Mouse (Mus musculus) layer of hippocampus, postnatal 14 days (tissue): ENCODE data around the gene Ccdc97. TPM values are rescaled to one million over a fixed set of nuclear protein-coding genes. Genes with fewer than 3 reads are reported as not detected.
"Not testable (repeated sequence)": the region's sequence is repeated elsewhere in the genome, so short reads cannot be mapped to it uniquely, and the experiment has no call there.

ENCODE experiments used
- DNase-seq, 2 experiments: peaks; one replicate each; pipeline ENCODE4 v3.0.0; 2021 to 2022; ENCODE audit warnings: low spot score in 2 of 2, mixed read lengths in 1 of 2
- total RNA-seq, 2 experiments: library from RNA; stranded (reverse); gene quantifications; 2 replicates each; pipeline ENCODE4 v1.2.3; 2021

Gene Ccdc97
- total RNA-seq, 2 experiments from 2014 or later, result 50.1 to 50.5 TPM

- not testable (repeated sequence) for DNase-seq
Observed at GRCm38 (mm10) chr7:25721776-25722175, 2.9 kb upstream of the Ccdc97 start.

- DNase-seq, result no peak
Observed at GRCm38 (mm10) chr7:25720760-25721159, 1.9 kb upstream of the Ccdc97 start.

DNA sequence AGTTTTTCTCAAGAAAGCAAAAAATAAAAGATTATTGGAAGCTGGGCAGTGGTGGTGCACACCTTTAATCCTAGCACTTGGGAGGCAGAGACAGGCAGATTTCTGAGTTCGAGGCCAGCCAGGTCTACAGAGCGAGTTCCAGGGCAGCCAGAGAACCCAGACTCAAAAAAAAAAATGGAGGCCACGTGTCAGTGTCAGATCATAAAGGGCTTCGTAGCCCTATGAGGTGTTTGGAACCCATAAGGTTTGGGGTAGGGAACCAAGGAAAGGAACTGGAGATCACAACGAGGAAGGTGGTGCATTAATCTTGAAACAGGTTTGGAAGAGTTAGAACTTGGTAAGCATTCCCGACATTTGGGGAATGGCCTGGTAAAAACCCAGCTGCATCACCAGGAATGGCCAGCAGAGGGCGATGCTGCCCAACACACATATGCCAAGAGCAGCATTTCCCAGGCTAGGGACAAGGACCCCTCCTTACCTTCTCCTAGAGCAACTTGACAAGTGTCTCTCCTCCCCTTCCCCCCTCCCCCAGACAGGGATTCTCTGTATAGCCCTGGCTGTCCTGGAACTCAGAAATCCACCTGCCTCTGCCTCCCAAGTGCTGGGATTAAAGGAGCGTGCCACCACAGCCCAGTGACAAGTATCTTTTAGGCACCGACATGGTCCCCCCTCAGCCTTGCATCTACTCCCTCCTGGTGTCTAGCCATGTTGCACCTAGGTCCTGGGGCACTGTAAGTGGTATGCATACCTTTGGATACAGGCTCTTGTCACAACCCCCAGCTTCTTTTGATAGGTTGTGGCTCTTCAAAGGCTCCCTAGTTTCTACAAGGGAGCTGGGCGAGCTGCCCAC, 1.1 kb upstream of the Ccdc97 start:
- peak; percentile 77 to 82 for DNase-seq

DNA sequence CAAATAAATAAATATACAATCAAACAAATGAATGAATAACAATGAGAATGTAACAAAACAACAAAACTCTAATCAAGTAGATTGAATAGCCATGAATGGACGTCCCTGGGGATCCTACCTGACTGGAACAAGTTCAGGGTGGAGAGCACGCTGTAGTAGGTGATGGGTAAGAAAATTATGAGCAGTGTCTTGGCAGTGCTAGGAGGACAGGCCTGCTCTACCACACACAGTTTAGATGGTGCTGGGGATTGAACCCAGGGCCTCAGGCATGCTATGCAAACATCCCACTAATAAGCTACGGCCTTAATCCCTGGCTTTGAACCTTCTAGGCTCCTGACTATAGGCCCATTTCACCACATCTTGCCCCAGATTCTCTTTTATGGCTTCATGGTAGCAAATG, 1.4 kb downstream of the Ccdc97 start:
- no peak for DNase-seq

DNA sequence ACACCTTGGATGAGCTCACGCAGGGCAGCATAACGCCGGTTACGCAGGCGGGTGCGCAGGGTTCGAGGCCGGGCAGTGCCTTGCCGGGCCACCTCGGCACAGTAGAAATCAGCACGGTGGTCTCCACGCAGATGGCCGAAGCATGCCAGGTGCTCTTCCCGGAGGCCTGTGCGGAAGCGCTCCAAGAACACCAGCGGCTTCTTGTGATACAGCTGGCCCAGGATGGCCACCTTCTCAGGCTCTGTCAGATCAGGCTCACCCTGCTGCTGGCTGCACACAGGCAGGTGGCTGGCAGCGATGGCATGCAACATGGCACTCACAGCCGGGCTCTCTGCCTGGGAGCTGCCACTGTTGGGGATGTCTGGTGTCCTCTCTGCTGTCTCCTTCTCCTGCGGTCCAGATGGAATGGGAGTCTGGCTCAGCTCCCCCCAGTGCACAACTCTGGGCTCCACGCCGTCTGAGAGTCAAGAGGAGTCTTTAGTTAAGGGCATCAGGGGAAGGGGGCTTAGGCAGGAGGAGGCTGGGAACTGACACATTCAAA, 3.1 kb downstream of the Ccdc97 start:
- DNase-seq, result peak; percentile 62 to 70

DNA sequence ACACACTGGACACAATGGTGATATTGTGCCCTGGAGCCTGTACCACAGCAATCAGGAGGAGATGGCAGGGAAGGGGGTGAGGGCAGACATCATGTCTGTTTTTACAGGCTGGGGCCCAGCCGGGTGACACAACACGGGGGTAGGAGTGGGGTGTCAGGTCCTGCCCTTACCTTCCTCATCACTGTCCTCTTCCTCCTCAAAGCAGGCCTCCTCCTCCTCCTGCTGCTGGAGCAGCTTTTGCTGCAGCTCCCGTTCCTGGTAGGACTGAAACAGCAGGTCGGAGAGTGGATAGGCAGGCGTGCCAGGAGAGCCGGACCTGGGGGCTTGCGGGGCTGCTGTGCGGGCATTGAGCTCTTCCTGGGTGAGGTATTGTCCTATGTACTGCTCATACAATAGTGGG, 4.3 kb downstream of the Ccdc97 start:
- DNase-seq, result no peak

DNA sequence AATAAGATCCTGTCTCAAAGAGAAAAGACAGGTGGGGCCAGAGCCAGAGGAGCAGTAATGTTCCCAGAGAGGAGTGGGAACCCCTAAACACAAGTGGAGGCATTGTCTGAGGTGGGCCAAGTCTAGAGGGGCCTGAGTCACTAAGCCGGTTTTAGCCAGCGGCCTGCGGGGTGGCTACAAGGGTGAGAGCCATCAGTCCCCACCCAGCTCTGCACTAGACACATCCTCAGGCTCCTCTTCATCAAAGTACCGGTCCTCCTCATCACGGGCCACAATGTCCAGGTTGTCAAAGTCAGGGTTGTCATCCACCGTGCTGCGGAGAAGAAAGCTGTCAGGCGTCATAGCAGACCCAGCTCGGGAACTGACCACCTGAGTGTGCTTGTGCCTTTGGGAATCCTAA, 6.1 kb downstream of the Ccdc97 start:
- no peak for DNase-seq

GRCm38 (mm10) chr7:25711731-25712197, 7.1 kb downstream of the Ccdc97 start:
- DNase-seq, result no peak

GRCm38 (mm10) chr7:25711165-25711564, 7.7 kb downstream of the Ccdc97 start:
- DNase-seq, result no peak

DNA sequence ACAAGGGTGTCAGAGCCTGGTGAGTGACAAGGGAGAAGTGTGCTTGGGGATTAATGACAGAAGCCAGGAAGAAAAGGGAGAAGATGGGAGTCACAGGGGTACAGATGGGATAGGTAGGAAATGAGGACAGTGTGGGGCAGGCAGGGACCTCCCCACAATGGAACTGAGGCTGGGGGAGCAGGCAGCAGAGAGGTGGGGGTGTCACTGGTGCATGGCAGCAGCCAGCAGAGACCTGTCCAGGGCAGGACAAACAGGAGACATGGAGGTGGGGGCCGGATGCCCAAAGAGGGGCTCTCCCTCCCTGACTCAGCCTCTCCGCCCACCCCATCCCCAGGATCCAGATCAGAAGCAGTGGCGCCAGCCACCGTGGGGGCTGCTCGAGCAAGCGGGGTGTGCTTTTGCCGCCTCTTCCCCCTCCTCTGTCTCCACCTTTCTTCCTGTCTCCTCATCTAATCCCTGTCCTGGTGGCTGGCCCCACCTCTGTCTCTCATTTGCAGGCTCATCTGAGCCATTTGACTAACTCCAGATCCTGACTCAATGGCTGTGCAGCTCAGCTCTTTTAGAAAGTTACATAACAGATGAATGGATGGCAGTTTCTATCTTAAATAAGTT, 8.3 kb downstream of the Ccdc97 start:
- no peak for DNase-seq

DNA sequence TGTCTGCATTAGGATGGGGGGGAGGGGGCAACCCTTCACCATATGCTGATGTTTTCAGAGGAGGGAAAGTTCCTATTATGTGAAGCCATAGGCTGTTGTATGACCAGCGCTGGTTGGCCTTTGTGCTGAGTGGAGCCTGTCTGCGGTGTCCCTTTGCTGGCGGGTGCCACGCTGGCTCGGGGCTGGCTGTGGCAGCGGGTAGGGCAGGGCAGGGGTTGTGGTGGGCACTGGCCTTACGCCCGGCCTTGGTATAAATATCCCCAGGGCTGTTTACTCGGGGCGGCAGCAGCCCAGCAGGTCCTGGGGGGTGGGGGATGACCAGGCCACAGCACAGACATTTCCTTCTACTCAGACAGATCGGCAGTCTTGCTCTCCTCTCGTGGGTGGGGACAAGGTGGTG, 8.9 kb downstream of the Ccdc97 start:
- peak in 1 of 2 experiments; percentile 53 for DNase-seq

DNA sequence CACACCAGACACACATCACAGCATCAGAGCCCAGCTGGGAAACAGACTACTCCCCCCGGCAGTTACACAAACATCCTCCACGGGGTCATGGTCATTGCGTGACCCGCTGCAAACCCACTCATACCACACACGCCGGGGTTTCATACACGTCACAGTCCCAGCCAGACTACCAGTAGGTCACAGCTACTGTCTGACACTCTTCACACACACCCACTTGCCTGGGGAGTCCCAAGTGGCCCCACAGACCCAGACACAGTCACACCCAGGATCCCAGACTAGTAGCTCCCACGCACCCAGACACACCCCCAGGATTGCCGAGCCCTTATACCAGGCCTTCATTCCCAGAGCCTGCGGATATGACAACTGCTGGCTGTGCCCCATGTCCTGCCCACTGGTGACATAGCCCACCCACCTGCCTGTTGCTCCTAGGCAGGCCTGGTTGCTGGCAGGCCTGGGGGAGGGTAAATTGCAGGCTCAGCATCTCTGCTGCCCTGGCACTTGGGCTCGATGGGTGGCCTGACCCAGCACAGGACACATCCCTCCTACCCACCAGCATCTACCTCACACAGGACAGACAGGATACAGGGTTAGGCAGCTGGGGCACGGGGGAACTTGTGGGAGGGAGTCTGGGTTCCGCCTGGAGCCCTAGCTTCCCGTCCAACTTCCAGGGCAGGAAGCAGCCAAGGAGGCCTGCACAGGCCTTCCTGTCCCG, 11.2 kb downstream of the Ccdc97 start:
- no peak for DNase-seq

- no peak for DNase-seq
Observed at GRCm38 (mm10) chr7:25706578-25707170, 12.2 kb downstream of the Ccdc97 start.

DNA sequence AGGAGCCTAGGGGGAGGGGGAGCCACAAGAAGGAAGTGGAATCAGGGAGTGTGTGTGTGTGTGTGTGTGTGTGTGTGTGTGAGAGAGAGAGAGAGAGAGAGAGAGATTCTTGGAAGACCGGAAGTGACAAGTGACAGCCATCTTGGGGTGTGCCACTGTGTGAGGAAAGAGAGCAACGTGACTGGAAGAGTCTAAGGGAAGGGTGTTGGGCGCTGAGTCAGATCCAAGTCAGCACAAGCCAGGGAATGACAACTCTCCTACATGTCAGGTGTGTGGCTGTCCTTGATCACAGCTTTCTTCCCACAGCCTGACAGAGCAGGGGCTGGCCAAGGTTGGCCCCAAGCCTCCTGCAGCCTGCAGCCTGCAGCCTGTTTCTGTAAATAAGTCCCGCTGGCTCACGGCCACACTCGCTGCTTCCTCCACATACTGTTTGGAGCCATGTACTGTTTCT, 13.1 kb downstream of the Ccdc97 start:
- no peak for DNase-seq

DNA sequence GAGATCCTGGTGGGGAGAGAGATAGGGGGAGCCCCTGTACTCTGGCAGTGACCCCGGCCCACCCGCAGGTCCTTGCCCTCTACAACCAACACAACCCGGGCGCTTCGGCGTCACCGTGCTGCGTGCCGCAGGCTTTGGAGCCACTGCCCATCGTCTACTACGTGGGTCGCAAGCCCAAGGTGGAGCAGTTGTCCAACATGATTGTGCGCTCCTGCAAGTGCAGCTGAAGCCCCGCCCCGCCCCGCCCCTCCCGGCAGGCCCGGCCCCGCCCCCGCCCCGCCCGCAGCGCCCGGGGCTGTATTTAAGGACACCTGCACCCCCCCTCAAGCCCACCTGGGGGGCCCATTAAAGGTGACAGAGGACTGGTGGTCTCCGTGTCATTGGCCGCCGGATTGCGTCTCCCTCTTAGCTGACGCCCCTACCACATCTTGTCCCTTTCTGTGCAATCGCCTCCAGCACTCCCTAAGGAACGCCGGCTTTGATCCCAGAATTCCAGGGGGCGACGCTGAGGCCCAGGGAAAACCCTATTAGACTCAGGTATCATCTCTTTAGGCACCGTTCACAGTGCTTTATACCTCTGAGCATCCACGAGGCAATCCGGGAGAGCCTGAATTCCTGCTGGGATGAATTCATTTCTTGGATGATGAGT, 14.0 kb downstream of the Ccdc97 start:
- DNase-seq, result no peak

- DNase-seq, result no peak
Observed at GRCm38 (mm10) chr7:25703793-25704494, 14.9 kb downstream of the Ccdc97 start.

- no peak for DNase-seq
Observed at GRCm38 (mm10) chr7:25702350-25702749, 16.5 kb downstream of the Ccdc97 start.

DNA sequence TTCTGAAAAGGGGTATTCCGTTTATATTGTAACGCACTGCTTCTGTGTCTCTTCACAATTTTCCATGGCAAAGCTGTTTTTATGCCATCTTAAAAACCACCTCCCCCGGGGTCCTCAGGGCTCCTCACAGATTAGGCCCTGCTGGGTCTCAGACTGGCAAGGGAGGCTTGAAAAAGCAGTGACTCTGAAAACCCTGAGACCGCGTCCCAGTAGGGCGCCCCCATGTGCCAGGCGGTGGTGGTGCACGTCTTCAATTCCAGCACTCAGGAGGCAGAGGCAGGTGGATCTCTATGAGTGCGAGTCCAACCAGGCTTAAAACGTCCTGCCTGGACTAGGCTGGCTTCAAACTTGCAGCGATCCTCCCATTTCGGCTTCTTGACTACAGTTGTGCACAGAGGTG, 18.2 kb downstream of the Ccdc97 start:
- DNase-seq, result no peak

- DNase-seq, result no peak
Observed at GRCm38 (mm10) chr7:25699851-25700250, 19.0 kb downstream of the Ccdc97 start.

DNA sequence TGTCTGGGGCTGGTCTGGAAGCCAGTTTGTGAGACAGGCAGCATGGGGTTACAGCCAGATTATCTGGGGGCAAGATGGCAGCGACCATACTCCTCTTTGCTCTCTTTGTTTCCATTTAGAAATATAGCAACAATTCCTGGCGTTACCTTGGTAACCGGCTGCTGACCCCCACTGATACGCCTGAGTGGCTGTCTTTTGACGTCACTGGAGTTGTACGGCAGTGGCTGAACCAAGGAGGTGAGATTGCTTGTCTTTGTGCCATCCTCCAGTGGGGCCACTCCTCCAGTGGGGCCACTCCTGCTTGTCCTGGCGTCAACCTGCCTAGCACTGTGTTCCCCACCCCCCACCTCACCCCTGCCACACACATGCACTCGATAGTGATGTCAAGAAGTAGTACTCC, 24.8 kb downstream of the Ccdc97 start:
- no peak for DNase-seq
